Mouse (Mus musculus): ENCODE results near the gene Traf6. TPM values are rescaled to one million over a fixed set of nuclear protein-coding genes. Genes with fewer than 3 reads are reported as not detected.

Traf6 gene
- polyA plus RNA-seq, 1 experiment from 2014 or later, result 14.0 TPM

GRCm38 (mm10) chr2:101705941-101706485 lies 27.8 kb downstream of the Traf6 start:
- Histone ChIP-seq H3K9ac (no peak overlapping the region), H3K4me1 (no peaks in the 10 kb centered on the region), H3K4me3 (no peak overlapping the region), H3K4me2 (replicated peaks) (no peak overlapping the region), H3K36me3 (no peaks in the 10 kb centered on the region), H3K27ac (no peak overlapping the region), H3K27me3 (no peaks in the 10 kb centered on the region), H3K9me3 (replicated peaks) (no peaks in the 10 kb centered on the region)
- ATAC-seq (ENCODE audit: low FRiP score), result no peak
- WGBS, result 50% methylated on average over 5 of the region's 5 CpGs

- Histone ChIP-seq H3K36me3 (no peaks in the 10 kb centered on the region), H3K27ac (no peak overlapping the region), H3K4me2 (replicated peaks) (no peak overlapping the region), H3K27me3 (no peaks in the 10 kb centered on the region), H3K4me1 (no peaks in the 10 kb centered on the region), H3K9me3 (replicated peaks) (no peaks in the 10 kb centered on the region), H3K4me3 (no peak overlapping the region), H3K9ac (no peak overlapping the region)
- WGBS, result 73% methylated on average over 3 of the region's 3 CpGs
- ATAC-seq (ENCODE audit: low FRiP score), result no peak
These were observed 33.4 kb downstream of the Traf6 start for GRCm38 (mm10) chr2:101711608-101712007.

- H3K9ac ChIP-seq, result no peak overlapping the region
- no peaks in the 10 kb centered on the region for H3K4me1 ChIP-seq
- no peaks in the 10 kb centered on the region for H3K27me3 ChIP-seq
- H3K4me2 ChIP-seq (replicated peaks), result no peak overlapping the region
- no peaks in the 10 kb centered on the region for H3K9me3 ChIP-seq (replicated peaks)
- no peak overlapping the region for H3K27ac ChIP-seq
- no peak overlapping the region for H3K4me3 ChIP-seq
- no peaks in the 10 kb centered on the region for H3K36me3 ChIP-seq
- WGBS, result 80% methylated on average over 8 of the region's 8 CpGs
- ATAC-seq (ENCODE audit: low FRiP score), result no peak
These were observed 37.6 kb downstream of the Traf6 start for GRCm38 (mm10) chr2:101715650-101716323.

- 94% methylated on average over 13 of the region's 13 CpGs for WGBS
- Histone ChIP-seq H3K9ac (no peak overlapping the region), H3K9me3 (replicated peaks) (no peaks in the 10 kb centered on the region), H3K27me3 (no peaks in the 10 kb centered on the region), H3K4me3 (no peak overlapping the region), H3K36me3 (no peaks in the 10 kb centered on the region), H3K4me1 (peaks cover 2% of the 10 kb centered on the region; the same call in 1 of the 2 replicates), H3K27ac (no peak overlapping the region), H3K4me2 (replicated peaks) (no peak overlapping the region)
- ATAC-seq (ENCODE audit: low FRiP score), result 0 out of 2 replicates have a peak, but pooled peaks have one; percentile 19
These were observed 38.9 kb downstream of the Traf6 start for GRCm38 (mm10) chr2:101717162-101717561.

- no peak overlapping the region for H3K4me2 ChIP-seq (replicated peaks)
- no peak for ATAC-seq (ENCODE audit: low FRiP score)
- H3K27ac ChIP-seq, result no peak overlapping the region
- H3K4me1 ChIP-seq, result peaks cover 20% of the 10 kb centered on the region
- WGBS, result 81% methylated on average over 4 of the region's 4 CpGs
- H3K36me3 ChIP-seq, result no peaks in the 10 kb centered on the region
- H3K4me3 ChIP-seq, result no peak overlapping the region
- H3K9ac ChIP-seq, result no peak overlapping the region
- H3K27me3 ChIP-seq, result no peaks in the 10 kb centered on the region
- H3K9me3 ChIP-seq (replicated peaks), result no peaks in the 10 kb centered on the region
These were observed 43.6 kb downstream of the Traf6 start for GRCm38 (mm10) chr2:101721835-101722234.

DNA sequence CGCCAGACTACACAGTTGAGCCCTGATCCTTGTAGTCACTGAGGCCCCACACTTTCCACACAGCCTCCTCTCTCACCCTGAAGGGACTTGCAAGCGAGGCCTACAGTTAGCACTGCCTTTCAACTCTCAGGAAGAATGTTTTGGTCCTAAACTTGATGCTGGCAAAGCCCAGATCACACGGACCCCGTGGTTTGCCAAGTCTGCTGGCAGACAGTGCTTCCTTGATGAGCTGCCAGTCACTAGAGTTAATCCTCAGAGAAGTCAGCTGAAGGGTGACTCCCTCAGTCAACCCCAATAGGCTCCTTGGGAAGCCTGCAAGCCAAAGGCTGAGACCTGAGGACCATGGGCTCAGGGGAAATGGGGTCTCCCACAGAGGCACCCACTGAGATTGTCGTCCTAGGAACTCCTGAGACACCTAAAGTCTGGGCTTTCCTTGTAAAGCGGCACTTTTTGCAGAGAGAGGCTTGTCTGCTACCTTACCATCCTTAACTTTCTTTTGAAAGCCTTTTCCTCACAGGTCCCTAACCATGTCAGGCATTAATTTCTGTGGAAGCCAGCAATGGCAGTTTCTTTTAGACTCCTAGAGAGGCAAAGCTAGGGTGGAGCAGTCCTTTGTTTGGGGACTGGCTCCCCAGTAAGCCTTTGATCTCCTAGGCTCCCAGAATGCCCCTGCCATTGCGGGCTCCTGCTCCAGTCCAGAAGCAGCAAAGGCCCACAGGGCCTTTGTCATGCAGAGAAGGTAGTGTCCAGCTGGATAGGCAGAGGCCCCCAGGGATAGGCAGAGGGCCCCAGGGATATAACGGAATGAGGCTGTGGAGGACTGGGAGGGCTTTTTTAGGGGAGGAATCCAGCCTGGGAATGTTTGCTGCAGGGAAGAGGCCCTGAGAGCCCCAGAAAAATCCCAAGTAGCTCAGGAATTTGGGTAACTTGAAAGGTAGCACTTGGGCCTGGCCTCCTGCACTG lies 44.4 kb downstream of the Traf6 start:
- Histone ChIP-seq H3K4me2 (replicated peaks) (no peak overlapping the region), H3K27me3 (no peaks in the 10 kb centered on the region), H3K9ac (no peak overlapping the region), H3K4me3 (no peak overlapping the region), H3K4me1 (peaks cover 20% of the 10 kb centered on the region), H3K36me3 (no peaks in the 10 kb centered on the region), H3K27ac (peak overlapping the region; percentile 66), H3K9me3 (replicated peaks) (no peaks in the 10 kb centered on the region)
- ATAC-seq (ENCODE audit: low FRiP score), result peak; percentile 79
- WGBS, result 24% methylated on average over 8 of the region's 8 CpGs

GRCm38 (mm10) chr2:101723333-101723881 lies 45.2 kb downstream of the Traf6 start:
- Histone ChIP-seq H3K4me2 (replicated peaks) (no peak overlapping the region), H3K9ac (no peak overlapping the region), H3K4me1 (peaks cover 20% of the 10 kb centered on the region), H3K27me3 (no peaks in the 10 kb centered on the region), H3K4me3 (no peak overlapping the region), H3K36me3 (no peaks in the 10 kb centered on the region), H3K9me3 (replicated peaks) (no peaks in the 10 kb centered on the region), H3K27ac (peak overlapping the region; percentile 66)
- WGBS, result 51% methylated on average over 10 of the region's 10 CpGs
- ATAC-seq (ENCODE audit: low FRiP score), result peak; percentile 27; the same call in 1 of the 2 replicates

- Histone ChIP-seq H3K4me3 (no peak overlapping the region), H3K9me3 (replicated peaks) (no peaks in the 10 kb centered on the region), H3K36me3 (no peaks in the 10 kb centered on the region), H3K4me2 (replicated peaks) (no peak overlapping the region), H3K27ac (no peak overlapping the region), H3K27me3 (no peaks in the 10 kb centered on the region), H3K4me1 (peaks cover 11% of the 10 kb centered on the region), H3K9ac (no peak overlapping the region)
- no peak for ATAC-seq (ENCODE audit: low FRiP score)
These were observed 49.6 kb downstream of the Traf6 start for GRCm38 (mm10) chr2:101727787-101728186.

DNA sequence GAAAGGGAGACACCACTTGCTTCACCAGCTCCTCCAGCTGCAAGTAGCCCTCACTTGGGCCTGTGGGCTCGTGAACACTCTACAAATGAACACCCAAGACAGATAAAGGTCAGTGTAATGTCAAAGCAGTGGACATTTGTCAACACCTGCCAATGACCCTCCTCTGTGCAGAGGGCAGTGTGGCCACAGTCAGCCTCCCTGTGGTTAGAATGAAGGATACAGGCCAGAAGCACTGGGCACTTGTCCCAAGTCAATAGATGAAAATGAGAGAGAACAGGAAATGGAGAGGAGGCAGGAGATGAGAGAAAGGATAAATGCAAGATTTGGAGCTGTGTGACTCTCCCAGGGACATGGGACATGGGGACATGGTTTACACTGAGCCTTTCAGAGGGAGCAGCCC lies 51.2 kb downstream of the Traf6 start:
- Histone ChIP-seq H3K4me1 (no peaks in the 10 kb centered on the region), H3K9ac (no peak overlapping the region), H3K4me2 (replicated peaks) (no peak overlapping the region), H3K27me3 (no peaks in the 10 kb centered on the region), H3K9me3 (replicated peaks) (no peaks in the 10 kb centered on the region), H3K27ac (no peak overlapping the region), H3K4me3 (no peak overlapping the region), H3K36me3 (no peaks in the 10 kb centered on the region)
- whole genome bisulfite sequencing, result 48% methylated on average over 1 of the region's 1 CpGs
- ATAC-seq (ENCODE audit: low FRiP score), result no peak

DNA sequence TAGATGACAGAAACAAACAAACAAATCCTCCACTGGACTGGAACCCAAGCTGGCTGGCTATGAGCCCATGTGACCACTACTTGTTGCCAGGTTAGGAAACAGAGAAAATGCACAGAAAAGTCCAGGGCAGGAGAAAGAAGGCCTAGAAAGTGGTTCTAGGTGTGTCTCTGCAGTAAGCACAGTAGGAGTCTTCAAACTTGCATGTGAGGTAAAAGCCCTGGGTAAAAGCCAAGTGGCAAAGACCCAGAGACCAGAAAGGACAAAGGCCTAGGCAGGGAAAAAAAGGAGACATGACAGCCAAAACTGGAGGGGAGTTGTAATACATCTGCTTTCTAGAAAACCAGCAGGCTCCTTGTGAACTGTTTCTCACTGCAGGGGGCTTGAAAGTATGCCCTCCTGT lies 52.7 kb downstream of the Traf6 start:
- Histone ChIP-seq H3K4me1 (no peaks in the 10 kb centered on the region), H3K36me3 (no peaks in the 10 kb centered on the region), H3K4me2 (replicated peaks) (no peak overlapping the region), H3K27me3 (no peaks in the 10 kb centered on the region), H3K27ac (no peak overlapping the region), H3K4me3 (no peak overlapping the region), H3K9ac (no peak overlapping the region), H3K9me3 (replicated peaks) (no peaks in the 10 kb centered on the region)
- no peak for ATAC-seq (ENCODE audit: low FRiP score)

- Histone ChIP-seq H3K4me2 (replicated peaks) (no peak overlapping the region), H3K9ac (no peak overlapping the region), H3K36me3 (no peaks in the 10 kb centered on the region), H3K4me3 (no peak overlapping the region), H3K4me1 (no peaks in the 10 kb centered on the region), H3K27ac (no peak overlapping the region), H3K9me3 (replicated peaks) (no peaks in the 10 kb centered on the region), H3K27me3 (no peaks in the 10 kb centered on the region)
- ATAC-seq (ENCODE audit: low FRiP score), result no peak
- WGBS, result 95% methylated on average over 10 of the region's 10 CpGs
These were observed 54.6 kb downstream of the Traf6 start for GRCm38 (mm10) chr2:101732777-101733210.

GRCm38 (mm10) chr2:101733564-101733963 lies 55.3 kb downstream of the Traf6 start:
- H3K27ac ChIP-seq, result no peak overlapping the region
- no peaks in the 10 kb centered on the region for H3K4me1 ChIP-seq
- no peak overlapping the region for H3K4me3 ChIP-seq
- no peaks in the 10 kb centered on the region for H3K27me3 ChIP-seq
- no peaks in the 10 kb centered on the region for H3K36me3 ChIP-seq
- ATAC-seq (ENCODE audit: low FRiP score), result no peak
- H3K9ac ChIP-seq, result no peak overlapping the region
- H3K9me3 ChIP-seq (replicated peaks), result no peaks in the 10 kb centered on the region
- no peak overlapping the region for H3K4me2 ChIP-seq (replicated peaks)
- WGBS, result 89% methylated on average over 3 of the region's 3 CpGs
